Mouse (Mus musculus) embryonic facial prominence, embryonic 11.5 days (tissue): Measurements from ENCODE around the gene Psma6. TPM values are rescaled to one million over a fixed set of nuclear protein-coding genes. Genes with fewer than 3 reads are reported as not detected.
"Not testable (repeated sequence)": the region's sequence is repeated elsewhere in the genome, so short reads cannot be mapped to it uniquely, and the experiment has no call there.

Experiments used
- ATAC-seq: fragments of 200-750 bp; cut with Nextera tagmentation; replicated peaks from 2 replicates; pipeline ENCODE4 v1.8.0; 2017; ENCODE audit warnings: low read depth; ENCODE audit not compliant: insufficient number of reproducible peaks, low FRiP score, low TSS enrichment
- DNase-seq: peaks from one replicate; pipeline ENCODE4 v3.0.0-alpha.2; 2015; ENCODE audit warnings: low spot score
- H3K27ac ChIP-seq: fragments of 300-500 bp; sonication (generic); replicated peaks from 2 replicates; pipeline ENCODE4 v1.5.1; 2014; ENCODE audit warnings: mild to moderate bottlenecking, low read depth, low read length, control low read depth
- H3K27me3 ChIP-seq: fragments of 300-500 bp; sonication (generic); 2 replicates; pipeline ENCODE4 v1.6.1; 2014; ENCODE audit warnings: mild to moderate bottlenecking, low read length, moderate library complexity, mixed read lengths; ENCODE audit not compliant: control insufficient read depth, insufficient read depth
- H3K36me3 ChIP-seq: fragments of 300-500 bp; sonication (generic); replicated peaks from 2 replicates; pipeline ENCODE4 v1.6.1; 2014; ENCODE audit warnings: low read depth, mild to moderate bottlenecking, low read length, moderate library complexity, mixed read lengths; ENCODE audit not compliant: control insufficient read depth, insufficient read depth
- H3K4me1 ChIP-seq: fragments of 300-500 bp; sonication (generic); 2 replicates; pipeline ENCODE4 v1.6.1; 2014; ENCODE audit warnings: low read length, mixed read lengths; ENCODE audit not compliant: control insufficient read depth, insufficient read depth
- H3K4me2 ChIP-seq: fragments of 300-500 bp; sonication (generic); 2 replicates; pipeline ENCODE4 v1.6.1; 2014; ENCODE audit warnings: low read depth, mild to moderate bottlenecking, control low read depth, low read length, moderate library complexity
- H3K4me3 ChIP-seq: fragments of 300-500 bp; sonication (generic); 2 replicates; pipeline ENCODE4 v1.5.1; 2014; ENCODE audit warnings: low read depth, low read length, control low read depth
- H3K9ac ChIP-seq: fragments of 300-500 bp; sonication (generic); replicated peaks from 2 replicates; pipeline ENCODE4 v1.6.1; 2014; ENCODE audit warnings: mild to moderate bottlenecking, control low read depth, low read length
- H3K9me3 ChIP-seq: fragments of 300-500 bp; sonication (generic); replicated peaks from 2 replicates; pipeline ENCODE4 v1.6.1; 2016; ENCODE audit warnings: mild to moderate bottlenecking, low read length, inconsistent platforms, mixed read lengths; ENCODE audit not compliant: control insufficient read depth
- WGBS: fragments of 180-500 bp; shearing (Covaris S2); extraction: QIAGEN DNeasy Blood & Tissue Kit; methylation state at CpG from one replicate; pipeline ENCODE4 v1.1.7; 2014; 5-methylcytosine and 5-hydroxymethylcytosine counted together
- polyA plus RNA-seq: library from polyadenylated mRNA; unstranded; fragments of >200 nt; fragmentation: Nextera tagmentation; extraction: Ambion mirVana; gene quantifications from 2 replicates; pipeline ENCODE4 v1.2.1, GENCODE M21; 2014

The Psma6 gene
- polyA plus RNA-seq, 1 experiment from 2014 or later: 533 TPM

DNA sequence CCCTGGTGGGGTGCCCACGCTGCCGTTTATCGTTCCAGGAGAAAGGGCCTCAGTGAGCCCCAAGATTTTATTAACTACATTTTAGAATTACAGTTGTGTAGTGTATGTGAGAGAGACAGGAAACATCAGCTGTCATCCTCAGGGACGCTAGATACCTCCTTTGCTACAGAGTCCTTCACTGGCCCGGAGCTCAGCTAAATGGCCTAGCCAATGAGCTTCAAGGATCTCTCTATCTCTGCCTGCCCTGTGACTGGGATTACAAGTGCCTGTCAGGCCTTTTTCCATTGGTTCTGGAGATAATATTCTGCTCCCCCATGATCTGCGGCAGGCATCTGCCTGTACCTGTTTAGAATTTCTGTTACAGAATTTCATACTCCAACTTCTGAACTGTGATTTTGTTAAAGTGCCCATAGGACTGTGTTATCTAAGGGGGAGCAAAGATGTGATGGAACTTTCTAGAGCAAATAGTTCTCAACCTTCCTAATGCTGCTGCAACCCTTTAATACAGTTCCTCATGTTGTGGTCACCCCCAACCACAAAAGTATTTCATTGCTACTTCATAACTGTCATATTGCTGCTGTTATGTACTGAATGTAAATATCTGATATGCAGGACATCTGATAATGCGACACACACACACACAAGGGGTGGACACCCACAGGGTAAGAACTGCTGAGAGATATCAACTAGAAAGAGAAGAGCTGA lies 3.2 kb downstream of the Psma6 start:
- ATAC-seq (no peak), DNase-seq (no peak)
- no peaks in the 10 kb centered on the region for H3K9me3 ChIP-seq
- no peak overlapping the region for H3K27ac ChIP-seq
- no peak overlapping the region for H3K9ac ChIP-seq
- no peak overlapping the region for H3K4me3 ChIP-seq
- no peak overlapping the region for H3K4me2 ChIP-seq
- no peaks in the 10 kb centered on the region for H3K4me1 ChIP-seq
- no peaks in the 10 kb centered on the region for H3K36me3 ChIP-seq
- 71% methylated on average over 7 of the region's 7 CpGs for WGBS
- H3K27me3 ChIP-seq: no peaks in the 10 kb centered on the region

- Histone ChIP-seq H3K36me3 (no peaks in the 10 kb centered on the region), H3K27me3 (no peaks in the 10 kb centered on the region), H3K4me1 (no peaks in the 10 kb centered on the region), H3K9me3 (no peaks in the 10 kb centered on the region), H3K4me3 (no peak overlapping the region), H3K27ac (no peak overlapping the region), H3K9ac (no peak overlapping the region), H3K4me2 (no peak overlapping the region)
- ATAC-seq (no peak), DNase-seq (no peak)
- WGBS: 66% methylated on average over 11 of the region's 11 CpGs
Measured at GRCm38 (mm10) chr12:55387788-55388465, 3.9 kb downstream of the Psma6 start.

DNA sequence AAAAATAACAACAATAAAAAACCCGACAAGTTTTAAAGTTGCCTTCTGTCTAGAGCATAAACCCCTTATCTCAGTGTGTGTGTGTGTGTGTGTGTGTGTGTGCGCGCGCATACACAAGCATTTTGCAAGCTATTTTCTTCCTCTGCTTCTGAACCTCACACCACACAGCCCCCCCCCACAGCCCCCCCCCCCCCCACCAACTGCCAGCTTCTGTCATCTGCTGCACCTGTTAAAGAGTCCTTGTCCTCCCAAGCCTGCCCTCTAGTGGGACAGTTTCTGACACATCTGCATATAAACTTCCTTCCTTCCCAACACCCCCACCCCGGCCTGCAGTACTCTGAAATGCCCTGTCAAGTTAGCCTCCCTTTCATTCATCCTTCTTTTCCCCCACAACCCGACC lies 4.5 kb downstream of the Psma6 start:
- no peaks in the 10 kb centered on the region for H3K4me1 ChIP-seq
- no peak overlapping the region for H3K4me2 ChIP-seq
- H3K9me3 ChIP-seq: no peaks in the 10 kb centered on the region
- H3K9ac ChIP-seq: no peak overlapping the region
- H3K36me3 ChIP-seq: no peaks in the 10 kb centered on the region
- no peaks in the 10 kb centered on the region for H3K27me3 ChIP-seq
- peak; percentile 27 for DNase-seq
- 58% methylated on average over 6 of the region's 6 CpGs for WGBS
- H3K27ac ChIP-seq: no peak overlapping the region
- H3K4me3 ChIP-seq: no peak overlapping the region
- no peak for ATAC-seq

- no peaks in the 10 kb centered on the region for H3K27me3 ChIP-seq
- no peaks in the 10 kb centered on the region for H3K4me1 ChIP-seq
- H3K9me3 ChIP-seq: no peaks in the 10 kb centered on the region
- no peak overlapping the region for H3K4me3 ChIP-seq
- no peak overlapping the region for H3K4me2 ChIP-seq
- WGBS: 65% methylated on average over 17 of the region's 17 CpGs
- H3K36me3 ChIP-seq: no peaks in the 10 kb centered on the region
- H3K9ac ChIP-seq: no peak overlapping the region
- ATAC-seq: no peak
- H3K27ac ChIP-seq: no peak overlapping the region
- DNase-seq: no peak
Measured at GRCm38 (mm10) chr12:55389132-55390081, 5.4 kb downstream of the Psma6 start.

DNA sequence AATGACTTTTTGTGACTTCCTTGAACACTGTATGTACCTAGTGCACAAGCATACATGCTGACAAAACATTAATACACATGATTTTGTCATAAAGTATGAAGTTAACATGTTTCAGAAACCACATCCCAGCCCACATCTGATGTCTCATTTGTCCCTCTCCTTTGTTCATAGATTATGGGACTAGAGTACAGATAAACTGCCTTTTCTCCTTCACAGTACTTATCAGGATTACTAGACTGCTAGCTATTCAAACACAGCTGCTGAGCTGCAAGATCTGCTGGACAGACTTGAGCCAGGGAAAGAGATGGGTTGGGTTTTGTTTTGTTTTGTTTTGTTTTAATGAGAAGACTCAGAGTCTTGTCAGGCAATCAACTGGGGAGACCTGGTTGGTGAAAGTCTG lies 8.1 kb downstream of the Psma6 start:
- no peak overlapping the region for H3K9ac ChIP-seq
- no peak overlapping the region for H3K27ac ChIP-seq
- H3K36me3 ChIP-seq: no peaks in the 10 kb centered on the region
- DNase-seq (no peak), ATAC-seq (no peak)
- no peaks in the 10 kb centered on the region for H3K9me3 ChIP-seq
- H3K4me3 ChIP-seq: no peak overlapping the region
- no peaks in the 10 kb centered on the region for H3K4me1 ChIP-seq
- no peaks in the 10 kb centered on the region for H3K27me3 ChIP-seq
- H3K4me2 ChIP-seq: no peak overlapping the region

DNA sequence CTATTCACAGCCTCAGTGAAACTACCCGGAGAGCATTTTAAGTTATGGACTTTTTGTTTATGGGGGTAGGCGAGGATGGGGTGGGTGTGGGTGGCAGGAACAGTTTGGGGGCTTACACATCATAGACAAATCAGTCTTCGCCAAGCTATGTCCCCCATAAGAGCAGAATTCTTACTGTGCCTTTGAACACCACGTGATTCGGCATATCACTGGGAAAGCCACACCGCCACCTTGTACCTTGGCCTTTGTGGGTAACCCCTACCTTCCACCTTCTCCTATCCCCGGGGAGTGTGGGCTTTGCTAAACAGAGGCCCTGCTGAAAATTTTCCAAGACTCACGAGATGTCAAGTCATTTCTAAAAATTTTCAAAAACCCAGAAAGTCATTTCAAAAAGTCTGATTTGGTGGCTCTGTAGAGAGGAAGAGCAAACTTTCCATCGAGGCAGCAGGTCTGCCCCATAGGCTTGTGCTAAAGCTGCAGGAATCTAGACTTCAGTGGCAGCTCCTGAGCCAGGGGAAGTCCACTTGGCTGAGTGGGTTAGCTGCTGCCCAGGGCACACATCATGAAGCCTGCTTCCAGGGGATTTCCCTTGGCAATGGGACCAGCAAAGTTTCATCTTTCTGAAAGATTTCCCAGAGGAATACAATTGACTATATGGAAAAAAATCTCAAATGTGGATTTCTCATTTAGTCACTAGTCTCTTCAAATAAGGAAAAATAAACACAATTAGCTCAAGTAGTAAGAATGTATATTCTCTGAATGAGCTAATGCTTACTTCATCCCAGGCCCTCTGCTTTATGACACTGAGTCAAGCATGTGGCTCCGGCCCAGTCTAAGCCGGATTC lies 8.9 kb downstream of the Psma6 start:
- no peaks in the 10 kb centered on the region for H3K9me3 ChIP-seq
- no peak overlapping the region for H3K27ac ChIP-seq
- no peaks in the 10 kb centered on the region for H3K4me1 ChIP-seq
- no peak overlapping the region for H3K4me2 ChIP-seq
- no peak overlapping the region for H3K4me3 ChIP-seq
- no peak for ATAC-seq
- WGBS: 84% methylated on average over 11 of the region's 11 CpGs
- no peak overlapping the region for H3K9ac ChIP-seq
- H3K36me3 ChIP-seq: no peaks in the 10 kb centered on the region
- H3K27me3 ChIP-seq: no peaks in the 10 kb centered on the region
- DNase-seq: no peak

DNA sequence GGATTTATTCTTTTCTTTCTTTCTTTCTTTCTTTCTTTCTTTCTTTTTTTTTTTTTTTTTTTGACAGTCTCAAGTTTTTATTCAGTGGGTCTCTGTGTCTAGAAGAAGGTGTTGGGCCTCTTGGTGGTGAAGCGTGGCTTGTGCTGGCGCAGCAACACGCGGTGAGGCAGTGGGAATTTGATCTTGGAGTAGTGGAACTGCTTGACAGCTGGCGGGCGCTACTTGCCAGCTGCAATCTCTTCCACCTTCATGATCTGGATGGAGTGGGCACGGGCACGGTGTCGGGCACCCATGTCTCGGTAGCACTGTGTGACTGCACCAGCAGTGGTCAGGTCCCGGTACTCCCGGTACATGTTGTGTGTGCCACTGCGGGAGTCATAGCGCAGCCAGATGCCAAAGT lies 11.6 kb downstream of the Psma6 start:
- not testable (repeated sequence) for H3K4me1 ChIP-seq, DNase-seq, ATAC-seq, H3K9me3 ChIP-seq, H3K27me3 ChIP-seq, H3K36me3 ChIP-seq, H3K4me3 ChIP-seq, H3K27ac ChIP-seq, H3K4me2 ChIP-seq, H3K9ac ChIP-seq
- 91% methylated on average over 14 of the region's 14 CpGs for WGBS
